Mouse (Mus musculus) heart, embryonic 16.5 days (tissue): Measurements from ENCODE around the gene Phf21a. TPM values are rescaled to one million over a fixed set of nuclear protein-coding genes. Genes with fewer than 3 reads are reported as not detected.

Source experiments
- ATAC-seq: fragments of 200-750 bp; cut with Nextera tagmentation; replicated peaks from 2 replicates; pipeline ENCODE4 v1.8.0; 2017; ENCODE audit warnings: moderate number of reproducible peaks; ENCODE audit not compliant: insufficient read depth, low FRiP score; ENCODE audit errors: extremely low read depth
- H3K27ac ChIP-seq: fragments of 300-500 bp; sonication (generic); 2 replicates; pipeline ENCODE4 v1.5.1; 2014; ENCODE audit warnings: mild to moderate bottlenecking, low read length, control low read depth, moderate library complexity
- H3K27me3 ChIP-seq: fragments of 300-500 bp; sonication (generic); 2 replicates; pipeline ENCODE4 v1.6.1; 2014; ENCODE audit warnings: low read length, mixed read lengths; ENCODE audit not compliant: control insufficient read depth, insufficient read depth
- H3K36me3 ChIP-seq: fragments of 300-500 bp; sonication (generic); 2 replicates; pipeline ENCODE4 v1.6.1; 2014; ENCODE audit not compliant: control insufficient read depth, insufficient read depth
- H3K4me1 ChIP-seq: fragments of 300-500 bp; sonication (generic); 2 replicates; pipeline ENCODE4 v1.6.1; 2014; ENCODE audit warnings: low read length, mixed read lengths; ENCODE audit not compliant: control insufficient read depth, insufficient read depth
- H3K4me2 ChIP-seq: fragments of 300-500 bp; sonication (generic); 2 replicates; pipeline ENCODE4 v1.6.1; 2014; ENCODE audit warnings: low read depth, mild to moderate bottlenecking, control low read depth, low read length
- H3K4me3 ChIP-seq: fragments of 300-500 bp; sonication (generic); 2 replicates; pipeline ENCODE4 v1.5.1; 2014; ENCODE audit warnings: mild to moderate bottlenecking, control low read depth, low read length
- H3K9ac ChIP-seq: fragments of 300-500 bp; sonication (generic); 2 replicates; pipeline ENCODE4 v1.6.1; 2014; ENCODE audit warnings: low read length, control low read depth
- H3K9me3 ChIP-seq: fragments of 300-500 bp; sonication (generic); replicated peaks from 2 replicates; pipeline ENCODE4 v1.6.1; 2016; ENCODE audit warnings: low read length; ENCODE audit not compliant: control insufficient read depth
- WGBS: fragments of 180-500 bp; shearing (Covaris S2); extraction: QIAGEN DNeasy Blood & Tissue Kit; methylation state at CpG from one replicate; pipeline ENCODE4 v1.1.7; 2014; 5-methylcytosine and 5-hydroxymethylcytosine counted together
- polyA plus RNA-seq: library from polyadenylated mRNA; unstranded; fragments of >200 nt; fragmentation: Nextera tagmentation; extraction: Ambion mirVana; gene quantifications from 2 replicates; pipeline ENCODE4 v1.2.1, GENCODE M21; 2015

Gene Phf21a
- polyA plus RNA-seq, 1 experiment from 2014 or later: 17.1 TPM

DNA sequence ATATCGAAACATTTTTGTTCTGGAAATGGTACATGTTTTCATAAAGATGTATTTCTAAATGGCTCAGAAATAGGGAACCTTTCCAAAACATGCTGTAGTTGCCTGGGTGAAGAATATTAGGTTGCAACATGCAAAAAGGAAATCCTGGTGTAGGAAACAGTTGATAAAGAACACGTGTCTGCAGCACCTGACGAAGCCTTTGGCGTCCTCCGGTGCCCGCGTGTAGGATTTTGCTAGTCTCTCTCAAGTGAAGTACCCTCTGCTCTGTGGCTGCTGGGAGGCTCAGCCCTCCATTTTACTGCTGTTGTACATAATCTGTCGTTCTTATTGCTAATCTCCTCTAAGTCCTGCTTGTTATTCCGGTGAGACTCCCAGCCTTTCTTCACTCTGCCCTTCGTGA is 207.0 kb downstream of the Phf21a start:
- Histone ChIP-seq H3K36me3 (no peaks in the 10 kb centered on the region), H3K9ac (peak overlapping the region; percentile 9; the same call in 1 of the 2 replicates), H3K4me1 (peaks cover 6% of the 10 kb centered on the region; the same call in 1 of the 2 replicates), H3K27me3 (no peaks in the 10 kb centered on the region), H3K27ac (no peak overlapping the region), H3K4me3 (no peak overlapping the region), H3K4me2 (no peak overlapping the region), H3K9me3 (no peaks in the 10 kb centered on the region)
- ATAC-seq: no peak
- WGBS: 60% methylated on average over 10 of the region's 10 CpGs

DNA sequence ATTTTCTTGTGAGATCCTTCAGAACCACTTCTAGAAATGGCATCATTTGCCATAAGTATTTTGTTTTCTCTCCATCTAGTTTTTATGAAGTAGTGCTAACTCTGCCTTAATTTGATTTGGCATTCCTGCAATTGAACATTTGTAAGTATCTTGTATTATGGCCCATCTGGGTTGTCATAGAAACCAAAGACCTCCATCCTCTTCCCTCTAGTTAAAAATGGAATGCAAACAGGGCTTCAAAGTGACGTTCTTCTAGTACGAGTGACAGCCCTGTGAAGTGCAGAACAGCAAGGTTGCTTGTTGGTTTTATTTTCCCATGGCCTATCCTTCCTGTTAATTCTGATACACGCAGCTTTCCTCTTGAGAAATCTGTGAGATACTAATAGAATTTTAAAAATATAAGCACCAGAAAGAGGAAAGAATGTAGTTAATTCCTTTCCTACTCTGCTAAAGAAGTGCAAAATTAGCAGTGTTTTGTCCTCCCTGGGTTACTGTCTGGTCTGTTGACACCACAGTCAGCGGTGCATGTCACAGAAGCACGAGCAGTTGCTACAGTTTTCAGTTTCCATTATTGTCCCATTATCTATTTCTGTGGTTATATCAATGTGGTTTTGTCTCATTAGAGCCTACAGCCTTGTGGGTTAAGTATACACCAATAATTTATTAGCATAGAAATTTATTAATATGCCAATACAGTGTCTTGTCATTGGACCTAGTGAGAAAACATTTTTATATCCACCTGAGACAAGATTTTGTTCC is 209.1 kb downstream of the Phf21a start:
- H3K36me3 ChIP-seq: no peaks in the 10 kb centered on the region

DNA sequence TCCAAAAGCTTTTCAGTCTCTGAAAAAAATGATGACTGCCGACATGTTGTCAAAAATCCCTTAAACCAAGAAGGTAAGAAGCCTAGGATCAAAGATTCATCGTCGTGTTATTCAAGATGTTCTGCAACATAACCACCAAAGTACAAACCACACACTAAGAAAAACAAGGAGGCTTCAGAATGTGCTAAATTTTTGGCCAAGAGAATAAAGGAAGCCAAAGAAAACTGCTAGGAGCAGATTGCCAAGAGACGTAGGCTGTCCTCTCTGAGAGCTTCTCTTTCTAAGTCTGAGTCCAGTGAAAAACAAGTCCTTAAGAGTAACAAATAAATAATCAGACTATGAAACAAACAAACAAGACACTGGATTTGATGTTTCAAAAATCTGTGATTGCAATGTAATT is 219.6 kb downstream of the Phf21a start:
- no peaks in the 10 kb centered on the region for H3K4me1 ChIP-seq
- H3K9me3 ChIP-seq: no peaks in the 10 kb centered on the region
- H3K27me3 ChIP-seq: no peaks in the 10 kb centered on the region
- no peak overlapping the region for H3K4me2 ChIP-seq
- 83% methylated on average over 4 of the region's 4 CpGs for WGBS
- H3K36me3 ChIP-seq: no peaks in the 10 kb centered on the region
- H3K9ac ChIP-seq: no peak overlapping the region
- H3K27ac ChIP-seq: no peak overlapping the region
- no peak for ATAC-seq
- no peak overlapping the region for H3K4me3 ChIP-seq

More for the DNA sequence above, 209.1 kb downstream of the Phf21a start:
- Histone ChIP-seq H3K4me1 (peaks cover 6% of the 10 kb centered on the region; the same call in 1 of the 2 replicates), H3K4me3 (no peak overlapping the region), H3K27me3 (no peaks in the 10 kb centered on the region), H3K9ac (no peak overlapping the region), H3K4me2 (no peak overlapping the region), H3K27ac (no peak overlapping the region), H3K9me3 (no peaks in the 10 kb centered on the region)
- 66% methylated on average over 5 of the region's 5 CpGs for whole genome bisulfite sequencing
- no peak for ATAC-seq

DNA sequence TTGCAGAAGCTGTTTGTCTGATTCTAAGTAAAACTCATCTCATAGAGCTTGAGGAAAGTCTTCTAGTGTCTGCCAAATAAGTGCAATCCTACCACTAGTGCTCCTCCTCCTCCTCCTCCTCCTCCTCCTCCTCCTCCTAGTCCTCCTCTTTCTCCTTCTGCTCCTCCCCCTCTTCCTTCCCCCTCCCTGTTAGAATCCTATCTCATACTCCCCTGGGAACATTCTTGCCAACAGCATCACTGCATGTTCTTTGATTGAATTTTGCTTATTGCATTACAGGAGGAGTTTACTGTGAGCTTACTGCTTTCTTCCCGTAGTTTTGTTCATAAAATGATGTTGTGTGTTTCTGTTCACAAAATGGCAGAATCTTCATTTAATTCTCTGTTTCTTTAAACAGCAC is 221.1 kb downstream of the Phf21a start:
- Histone ChIP-seq H3K4me3 (no peak overlapping the region), H3K9me3 (no peaks in the 10 kb centered on the region), H3K27me3 (no peaks in the 10 kb centered on the region), H3K4me2 (no peak overlapping the region), H3K27ac (no peak overlapping the region), H3K9ac (no peak overlapping the region), H3K4me1 (no peaks in the 10 kb centered on the region), H3K36me3 (no peaks in the 10 kb centered on the region)
- no peak for ATAC-seq
- 80% methylated on average over 1 of the region's 1 CpGs for WGBS

DNA sequence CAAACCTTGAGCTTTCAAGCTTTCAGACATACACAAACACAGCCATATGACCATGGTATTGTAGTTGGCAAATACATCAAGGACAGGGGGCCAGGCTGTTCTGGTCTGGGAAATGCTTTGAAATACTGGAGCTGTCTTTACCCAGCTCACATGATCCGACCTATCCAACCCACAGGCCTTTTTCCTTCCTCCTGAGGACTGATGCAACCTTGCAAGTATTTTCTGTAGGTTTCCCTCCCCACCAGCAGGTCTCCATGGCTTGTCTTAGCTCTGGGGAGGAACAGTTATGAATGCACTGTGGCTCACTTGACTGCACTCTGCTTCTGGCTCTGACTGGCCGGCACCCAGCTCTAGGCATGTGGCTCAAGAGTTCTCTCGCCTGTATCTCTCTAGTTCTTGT is 223.7 kb downstream of the Phf21a start:
- H3K4me3 ChIP-seq: no peak overlapping the region
- no peak overlapping the region for H3K9ac ChIP-seq
- peaks cover 4% of the 10 kb centered on the region; the same call in 1 of the 2 replicates for H3K36me3 ChIP-seq
- no peaks in the 10 kb centered on the region for H3K4me1 ChIP-seq
- no peaks in the 10 kb centered on the region for H3K9me3 ChIP-seq
- H3K27me3 ChIP-seq: no peaks in the 10 kb centered on the region
- 49% methylated on average over 3 of the region's 3 CpGs for WGBS
- H3K27ac ChIP-seq: no peak overlapping the region
- no peak for ATAC-seq
- H3K4me2 ChIP-seq: no peak overlapping the region

DNA sequence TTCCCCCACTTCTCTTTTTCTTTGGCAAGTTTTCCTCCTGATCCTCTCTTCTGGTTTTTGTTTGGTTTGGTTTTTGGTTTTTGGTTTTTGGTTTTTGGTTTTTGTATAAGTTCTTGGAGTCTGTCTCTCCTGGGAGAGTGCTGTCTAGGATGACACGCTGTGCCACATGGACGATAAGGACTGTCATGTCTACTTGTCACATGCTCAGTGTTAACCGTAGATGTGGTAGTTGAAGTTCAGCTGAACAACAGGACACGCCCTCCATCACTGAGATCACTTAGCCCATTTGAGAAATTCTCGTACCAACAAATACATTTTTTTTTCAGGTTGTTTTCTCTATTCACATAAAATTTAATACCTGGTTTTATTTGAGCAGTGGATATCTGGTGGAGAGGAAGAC is 224.3 kb downstream of the Phf21a start:
- Histone ChIP-seq H3K36me3 (peaks cover 9% of the 10 kb centered on the region), H3K9me3 (no peaks in the 10 kb centered on the region), H3K4me1 (no peaks in the 10 kb centered on the region), H3K27me3 (no peaks in the 10 kb centered on the region), H3K9ac (no peak overlapping the region), H3K4me2 (no peak overlapping the region), H3K4me3 (no peak overlapping the region), H3K27ac (no peak overlapping the region)
- no peak for ATAC-seq
- 83% methylated on average over 5 of the region's 5 CpGs for WGBS

DNA sequence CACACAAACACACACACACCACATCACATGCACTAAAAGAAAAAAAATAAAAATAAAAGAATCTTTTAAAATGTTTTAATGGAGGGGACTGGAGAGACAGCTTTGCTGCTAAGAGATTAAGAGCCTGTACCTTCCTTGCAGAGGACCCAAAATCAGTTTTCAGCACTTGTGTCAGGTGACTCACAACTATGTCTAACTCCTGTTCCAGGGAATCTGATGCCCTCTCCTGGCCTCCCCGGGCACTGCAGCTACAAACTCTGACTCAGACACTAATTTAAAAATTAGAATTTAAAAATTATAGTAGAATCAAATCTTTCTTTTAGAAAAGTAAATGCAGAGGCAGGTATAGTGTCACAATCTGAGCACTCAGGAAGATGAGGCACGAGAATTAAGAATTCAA is 229.8 kb downstream of the Phf21a start:
- WGBS: 78% methylated on average over 2 of the region's 2 CpGs
- Histone ChIP-seq H3K36me3 (peaks cover 21% of the 10 kb centered on the region), H3K4me2 (no peak overlapping the region), H3K27me3 (no peaks in the 10 kb centered on the region), H3K4me1 (no peaks in the 10 kb centered on the region), H3K9ac (no peak overlapping the region), H3K9me3 (no peaks in the 10 kb centered on the region), H3K4me3 (no peak overlapping the region), H3K27ac (no peak overlapping the region)
- ATAC-seq: no peak

DNA sequence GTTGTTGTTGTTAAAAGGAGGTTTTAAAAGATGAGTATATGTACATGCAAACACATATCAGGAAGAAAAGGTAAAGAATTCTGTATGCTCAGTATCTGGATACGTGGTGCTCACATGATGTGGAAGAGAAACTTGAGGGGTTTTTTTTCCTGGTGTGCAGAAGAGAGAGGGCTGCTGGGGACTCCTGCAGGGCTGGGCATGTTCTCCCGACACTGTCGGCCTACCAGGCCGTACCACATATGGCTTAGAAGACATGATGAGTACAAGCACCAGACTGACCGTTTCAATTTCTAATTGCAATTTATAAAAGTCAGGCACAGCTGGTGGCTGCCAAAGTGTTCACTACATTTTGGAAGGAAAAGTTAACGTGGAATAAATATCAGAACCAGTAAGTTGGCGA is 232.8 kb downstream of the Phf21a start:
- ATAC-seq: no peak
- 85% methylated on average over 7 of the region's 7 CpGs for WGBS

DNA sequence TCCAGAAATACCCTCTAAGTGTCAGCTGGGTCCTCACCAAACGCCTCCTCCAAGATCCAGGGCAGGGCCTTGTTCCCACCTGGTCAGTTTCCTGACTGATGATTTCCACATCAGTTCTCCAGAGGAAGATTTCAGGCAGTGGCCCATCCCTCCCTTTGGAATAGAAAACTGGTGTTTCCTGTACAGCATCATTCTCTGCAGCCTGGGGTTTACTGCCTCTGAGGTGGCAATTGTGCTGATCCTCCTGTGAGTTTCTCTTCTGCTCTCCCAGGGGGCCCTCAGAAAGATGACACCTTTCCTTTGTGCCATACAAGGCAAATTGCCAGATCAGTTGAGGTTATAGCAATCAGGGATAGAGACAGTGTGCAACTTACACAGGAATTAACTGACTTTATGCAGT is 233.3 kb downstream of the Phf21a start:
- Histone ChIP-seq H3K36me3 (peaks cover 19% of the 10 kb centered on the region), H3K9me3 (no peaks in the 10 kb centered on the region), H3K27ac (no peak overlapping the region), H3K4me2 (no peak overlapping the region), H3K4me1 (no peaks in the 10 kb centered on the region), H3K27me3 (no peaks in the 10 kb centered on the region), H3K9ac (no peak overlapping the region), H3K4me3 (no peak overlapping the region)
- WGBS: 53% methylated on average over 1 of the region's 1 CpGs
- no peak for ATAC-seq

More for the DNA sequence above, 232.8 kb downstream of the Phf21a start:
- peaks cover 19% of the 10 kb centered on the region for H3K36me3 ChIP-seq
- H3K4me1 ChIP-seq: no peaks in the 10 kb centered on the region
- no peaks in the 10 kb centered on the region for H3K9me3 ChIP-seq
- H3K27me3 ChIP-seq: no peaks in the 10 kb centered on the region
- no peak overlapping the region for H3K9ac ChIP-seq
- no peak overlapping the region for H3K27ac ChIP-seq
- H3K4me3 ChIP-seq: no peak overlapping the region
- H3K4me2 ChIP-seq: no peak overlapping the region
